Mouse (Mus musculus): ENCODE measurements at regions not wholly inside any gene's neighbourhood (a gene's known extent, or its start where the extent isn't known, plus 50 kb on each side); places are given as distances from the start of the nearest gene placed in this dataset.

- no peak for DNase-seq
Observed at GRCm38 (mm10) chr14:90488301-90488700, 2017.1 kb upstream of the Pcdh20 start.

GRCm38 (mm10) chr14:90447971-90448370 lies 1976.8 kb upstream of the Pcdh20 start:
- no peak for DNase-seq

DNA sequence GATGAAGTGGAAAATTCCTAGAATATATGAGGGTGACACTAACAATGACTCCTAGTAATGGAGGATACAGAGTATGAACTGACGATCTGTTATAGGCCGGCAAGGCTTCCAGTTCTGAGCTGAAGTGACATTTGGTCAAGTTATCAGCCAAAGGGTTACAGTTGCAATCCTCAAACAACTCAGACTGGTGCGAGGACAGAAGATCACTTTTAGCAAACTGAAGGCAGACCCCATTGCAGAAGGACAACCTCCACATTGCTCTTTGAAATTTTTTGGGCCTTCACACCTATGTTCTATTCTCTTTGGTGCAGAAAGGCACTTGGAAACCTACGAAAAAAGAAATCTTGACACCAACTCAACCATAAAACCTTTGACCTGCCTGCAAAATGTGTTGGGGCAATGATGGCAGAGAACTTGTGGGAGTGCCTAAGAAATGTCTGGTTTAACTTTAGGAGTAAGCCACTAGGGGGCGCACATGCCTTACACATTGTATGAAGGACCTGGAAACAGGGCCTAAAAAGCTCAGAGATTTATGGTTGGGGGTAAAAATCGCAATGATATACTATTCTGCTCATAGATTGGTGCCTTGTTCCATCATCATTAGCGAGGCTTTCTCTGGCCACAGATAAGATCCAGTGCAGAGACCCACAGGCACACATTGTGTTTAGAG lies 1961.8 kb upstream of the Pcdh20 start:
- peak; percentile 46 for DNase-seq

DNA sequence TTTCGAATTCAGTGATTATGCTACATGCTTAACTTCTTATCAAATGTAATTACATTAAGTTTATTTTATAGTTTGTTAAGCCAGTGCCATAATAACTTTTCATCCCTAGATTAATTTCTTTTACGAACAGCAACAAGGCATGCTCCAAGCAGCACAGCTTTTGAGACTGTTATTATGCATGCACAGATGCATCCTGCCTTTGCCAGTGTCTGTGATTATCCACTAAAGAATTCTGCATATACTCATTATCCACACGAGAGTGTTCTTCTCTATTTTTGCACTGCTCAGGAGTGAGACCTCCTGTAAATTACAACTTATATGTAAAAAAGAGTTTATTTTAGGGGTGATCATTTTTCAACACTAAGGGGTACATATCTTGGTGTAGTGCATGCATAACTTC lies 1941.5 kb upstream of the Pcdh20 start:
- DNase-seq, result no peak

- DNase-seq, result no peak
Observed at GRCm38 (mm10) chr14:90406350-90406749, 1935.2 kb upstream of the Pcdh20 start.

DNA sequence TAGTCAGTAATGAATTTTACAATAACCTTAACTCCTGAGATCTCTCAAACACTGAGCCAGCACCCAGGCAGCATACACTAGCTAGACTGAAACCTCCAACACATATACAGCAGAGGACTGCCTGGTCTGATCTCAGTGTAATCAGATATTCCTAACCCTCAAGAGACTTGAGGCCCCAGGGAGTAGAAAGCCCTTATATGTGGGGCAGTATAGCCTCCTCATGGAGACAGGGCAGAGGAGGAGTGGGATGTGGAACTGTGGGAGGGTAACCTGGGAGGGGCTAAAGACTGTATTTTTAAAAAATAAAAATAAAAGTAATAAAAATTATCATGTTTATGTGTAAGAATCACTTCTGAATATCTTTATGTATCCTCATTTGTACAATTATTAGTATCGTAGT lies 1934.3 kb upstream of the Pcdh20 start:
- no peak for DNase-seq

- no peak for DNase-seq
Observed at GRCm38 (mm10) chr14:90367256-90367936, 1896.2 kb upstream of the Pcdh20 start.

DNA sequence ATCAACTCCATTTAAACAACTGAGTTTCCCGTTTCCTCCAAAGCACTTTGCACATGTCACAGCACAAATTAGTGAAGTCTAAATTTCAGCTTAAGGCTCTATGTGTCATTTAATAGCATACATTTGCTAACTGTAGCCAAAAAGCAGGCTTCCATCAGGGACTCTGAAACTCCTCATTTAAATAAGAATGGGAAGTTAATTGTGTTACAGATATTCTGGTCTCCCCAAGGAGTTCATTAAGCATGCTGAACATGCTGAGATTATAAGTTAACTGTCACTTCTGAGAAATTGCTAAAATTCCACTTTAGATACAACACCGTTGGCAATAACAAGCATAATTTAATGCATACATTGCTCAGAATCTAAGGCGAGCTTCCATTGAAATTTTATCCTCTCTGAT lies 1863.3 kb upstream of the Pcdh20 start:
- DNase-seq, result no peak

DNA sequence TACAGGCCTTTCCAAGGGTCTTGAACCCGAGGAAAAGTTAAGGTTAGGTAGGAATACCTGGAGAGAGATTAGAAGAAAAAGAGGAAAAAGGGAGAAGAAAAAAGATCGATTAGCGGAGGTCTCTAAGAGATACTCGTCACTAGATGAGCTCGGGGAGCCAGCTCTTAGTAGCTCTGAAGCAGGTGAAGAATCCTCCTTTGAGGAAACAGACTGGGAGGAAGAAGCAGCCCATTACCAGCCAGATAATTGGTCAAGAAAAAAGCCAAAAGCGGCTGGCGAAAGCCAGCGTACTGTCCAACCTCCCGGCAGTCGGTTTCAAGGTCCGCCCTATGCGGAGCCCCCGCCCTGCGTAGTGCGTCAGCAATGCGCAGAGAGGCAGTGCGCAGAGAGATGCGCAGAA lies 1824.3 kb upstream of the Pcdh20 start:
- peak; percentile 13 for DNase-seq

- DNase-seq, result no peak
Observed at GRCm38 (mm10) chr14:90246042-90246441, 1774.8 kb upstream of the Pcdh20 start.

DNA sequence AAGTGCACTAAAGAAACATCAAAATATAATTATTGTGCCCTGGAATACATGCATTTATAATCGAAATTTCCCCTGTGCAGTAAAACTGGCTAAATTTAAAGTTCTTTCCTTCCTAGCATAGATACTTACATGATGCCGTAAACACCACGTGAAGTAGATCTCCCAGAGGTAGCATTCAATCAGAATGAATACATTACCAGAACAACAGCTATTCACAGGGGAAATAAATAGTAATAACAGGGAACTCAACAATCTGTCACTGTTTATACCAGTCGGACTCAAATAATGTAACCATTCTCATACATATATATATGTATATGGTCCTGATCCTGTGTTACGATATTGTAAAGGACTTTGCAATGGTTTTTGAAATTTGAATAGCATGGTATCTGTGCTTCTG lies 1761.5 kb upstream of the Pcdh20 start:
- DNase-seq, result no peak

- DNase-seq, result no peak
Observed at GRCm38 (mm10) chr14:90200294-90200693, 1729.1 kb upstream of the Pcdh20 start.

DNA sequence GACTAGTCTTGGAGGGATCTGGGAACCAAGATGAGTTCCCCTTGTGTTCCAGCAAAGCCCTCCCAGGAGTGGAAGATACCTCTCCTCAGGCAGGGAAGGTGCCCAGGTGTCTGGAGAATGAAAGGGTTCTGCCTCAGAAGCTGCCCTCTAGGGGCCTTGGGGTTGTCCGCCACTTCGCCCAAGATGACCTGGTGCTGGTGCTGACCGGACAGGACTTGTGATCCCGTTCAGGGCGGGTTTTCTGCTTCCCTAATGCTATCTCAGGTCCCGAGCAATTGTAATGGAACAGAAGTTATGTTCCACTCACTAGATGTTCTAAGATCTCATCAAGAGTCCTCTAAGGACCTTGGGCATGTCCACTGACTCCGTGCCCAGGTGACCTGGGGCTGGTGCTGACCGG lies 1726.6 kb upstream of the Pcdh20 start:
- no peak for DNase-seq

GRCm38 (mm10) chr14:90172729-90173128 lies 1701.5 kb upstream of the Pcdh20 start:
- no peak for DNase-seq

Measured in lung, postnatal 10 days (tissue).